Mouse (Mus musculus) heart, embryonic 16.5 days (tissue): Measurements from ENCODE around the gene Chil1. TPM values are rescaled to one million over a fixed set of nuclear protein-coding genes. Genes with fewer than 3 reads are reported as not detected.

ENCODE experiments used
- ATAC-seq: fragments of 200-750 bp; cut with Nextera tagmentation; replicated peaks from 2 replicates; pipeline ENCODE4 v1.8.0; 2017; ENCODE audit warnings: moderate number of reproducible peaks; ENCODE audit not compliant: insufficient read depth, low FRiP score; ENCODE audit errors: extremely low read depth
- H3K27ac ChIP-seq: fragments of 300-500 bp; sonication (generic); 2 replicates; pipeline ENCODE4 v1.5.1; 2014; ENCODE audit warnings: mild to moderate bottlenecking, low read length, control low read depth, moderate library complexity
- H3K27me3 ChIP-seq: fragments of 300-500 bp; sonication (generic); 2 replicates; pipeline ENCODE4 v1.6.1; 2014; ENCODE audit warnings: low read length, mixed read lengths; ENCODE audit not compliant: control insufficient read depth, insufficient read depth
- H3K36me3 ChIP-seq: fragments of 300-500 bp; sonication (generic); 2 replicates; pipeline ENCODE4 v1.6.1; 2014; ENCODE audit not compliant: control insufficient read depth, insufficient read depth
- H3K4me1 ChIP-seq: fragments of 300-500 bp; sonication (generic); 2 replicates; pipeline ENCODE4 v1.6.1; 2014; ENCODE audit warnings: low read length, mixed read lengths; ENCODE audit not compliant: control insufficient read depth, insufficient read depth
- H3K4me2 ChIP-seq: fragments of 300-500 bp; sonication (generic); 2 replicates; pipeline ENCODE4 v1.6.1; 2014; ENCODE audit warnings: low read depth, mild to moderate bottlenecking, control low read depth, low read length
- H3K4me3 ChIP-seq: fragments of 300-500 bp; sonication (generic); 2 replicates; pipeline ENCODE4 v1.5.1; 2014; ENCODE audit warnings: mild to moderate bottlenecking, control low read depth, low read length
- H3K9ac ChIP-seq: fragments of 300-500 bp; sonication (generic); 2 replicates; pipeline ENCODE4 v1.6.1; 2014; ENCODE audit warnings: low read length, control low read depth
- H3K9me3 ChIP-seq: fragments of 300-500 bp; sonication (generic); replicated peaks from 2 replicates; pipeline ENCODE4 v1.6.1; 2016; ENCODE audit warnings: low read length; ENCODE audit not compliant: control insufficient read depth
- WGBS: fragments of 180-500 bp; shearing (Covaris S2); extraction: QIAGEN DNeasy Blood & Tissue Kit; methylation state at CpG from one replicate; pipeline ENCODE4 v1.1.7; 2014; 5-methylcytosine and 5-hydroxymethylcytosine counted together
- polyA plus RNA-seq: library from polyadenylated mRNA; unstranded; fragments of >200 nt; fragmentation: Nextera tagmentation; extraction: Ambion mirVana; gene quantifications from 2 replicates; pipeline ENCODE4 v1.2.1, GENCODE M21; 2015

Gene Chil1
- polyA plus RNA-seq, 1 experiment from 2014 or later, result 1.2 TPM

GRCm38 (mm10) chr1:134167416-134168305 is 14.3 kb upstream of the Chil1 start:
- H3K9ac ChIP-seq, result no peak overlapping the region
- no peak overlapping the region for H3K27ac ChIP-seq
- peak; percentile 75; the same call in 1 of the 2 replicates for ATAC-seq
- H3K4me2 ChIP-seq, result peak overlapping the region; percentile 5; the same call in 1 of the 2 replicates
- no peaks in the 10 kb centered on the region for H3K9me3 ChIP-seq
- peaks cover 7% of the 10 kb centered on the region; the same call in 1 of the 2 replicates for H3K4me1 ChIP-seq
- 39% methylated on average over 14 of the region's 14 CpGs for WGBS
- no peak overlapping the region for H3K4me3 ChIP-seq
- H3K36me3 ChIP-seq, result no peaks in the 10 kb centered on the region
- H3K27me3 ChIP-seq, result no peaks in the 10 kb centered on the region

- Histone ChIP-seq H3K27ac (no peak overlapping the region), H3K4me2 (no peak overlapping the region), H3K27me3 (no peaks in the 10 kb centered on the region), H3K9me3 (no peaks in the 10 kb centered on the region), H3K4me1 (peaks cover 7% of the 10 kb centered on the region; the same call in 1 of the 2 replicates), H3K36me3 (no peaks in the 10 kb centered on the region), H3K4me3 (no peak overlapping the region), H3K9ac (no peak overlapping the region)
- WGBS, result 54% methylated on average over 3 of the region's 3 CpGs
- ATAC-seq, result no peak
Measured at GRCm38 (mm10) chr1:134168567-134168966, 13.4 kb upstream of the Chil1 start.

GRCm38 (mm10) chr1:134168985-134169697 is 12.8 kb upstream of the Chil1 start:
- 88% methylated on average over 8 of the region's 8 CpGs for WGBS
- H3K27ac ChIP-seq, result no peak overlapping the region
- no peak for ATAC-seq

GRCm38 (mm10) chr1:134173081-134173480 is 8.9 kb upstream of the Chil1 start:
- H3K27ac ChIP-seq, result no peak overlapping the region
- peaks cover 2% of the 10 kb centered on the region; the same call in 1 of the 2 replicates for H3K4me1 ChIP-seq
- H3K4me3 ChIP-seq, result no peak overlapping the region
- H3K36me3 ChIP-seq, result no peaks in the 10 kb centered on the region
- H3K27me3 ChIP-seq, result no peaks in the 10 kb centered on the region
- no peak overlapping the region for H3K9ac ChIP-seq
- no peaks in the 10 kb centered on the region for H3K9me3 ChIP-seq
- 64% methylated on average over 7 of the region's 7 CpGs for WGBS
- ATAC-seq, result no peak
- no peak overlapping the region for H3K4me2 ChIP-seq

More at GRCm38 (mm10) chr1:134168985-134169697, 12.8 kb upstream of the Chil1 start:
- Histone ChIP-seq H3K4me2 (no peak overlapping the region), H3K4me1 (peaks cover 7% of the 10 kb centered on the region; the same call in 1 of the 2 replicates), H3K27me3 (no peaks in the 10 kb centered on the region), H3K9me3 (no peaks in the 10 kb centered on the region), H3K9ac (no peak overlapping the region), H3K36me3 (no peaks in the 10 kb centered on the region), H3K4me3 (no peak overlapping the region)

- Histone ChIP-seq H3K27ac (no peak overlapping the region), H3K4me3 (no peak overlapping the region), H3K4me2 (no peak overlapping the region), H3K4me1 (no peaks in the 10 kb centered on the region), H3K27me3 (no peaks in the 10 kb centered on the region), H3K9ac (no peak overlapping the region), H3K36me3 (no peaks in the 10 kb centered on the region), H3K9me3 (no peaks in the 10 kb centered on the region)
- ATAC-seq, result no peak
- 88% methylated on average over 5 of the region's 5 CpGs for whole genome bisulfite sequencing
Measured at GRCm38 (mm10) chr1:134177976-134178375, 4.0 kb upstream of the Chil1 start.

- Histone ChIP-seq H3K4me3 (no peak overlapping the region), H3K9me3 (no peaks in the 10 kb centered on the region), H3K27ac (no peak overlapping the region), H3K27me3 (no peaks in the 10 kb centered on the region), H3K9ac (no peak overlapping the region), H3K4me2 (no peak overlapping the region), H3K4me1 (no peaks in the 10 kb centered on the region), H3K36me3 (no peaks in the 10 kb centered on the region)
- 76% methylated on average over 4 of the region's 4 CpGs for WGBS
- no peak for ATAC-seq
Measured at GRCm38 (mm10) chr1:134184089-134184488, 2.1 kb downstream of the Chil1 start.

- H3K4me3 ChIP-seq, result no peak overlapping the region
- H3K36me3 ChIP-seq, result no peaks in the 10 kb centered on the region
- no peaks in the 10 kb centered on the region for H3K9me3 ChIP-seq
- H3K9ac ChIP-seq, result no peak overlapping the region
- H3K27ac ChIP-seq, result no peak overlapping the region
- ATAC-seq, result no peak
- 78% methylated on average over 5 of the region's 5 CpGs for WGBS
- no peaks in the 10 kb centered on the region for H3K27me3 ChIP-seq
- H3K4me1 ChIP-seq, result 0 out of 2 replicates have a peak, but pooled peaks cover 3% of the 10 kb centered on the region
- no peak overlapping the region for H3K4me2 ChIP-seq
Measured at GRCm38 (mm10) chr1:134188217-134188616, 6.2 kb downstream of the Chil1 start.

- H3K36me3 ChIP-seq, result no peaks in the 10 kb centered on the region
- H3K27ac ChIP-seq, result no peak overlapping the region
- no peaks in the 10 kb centered on the region for H3K27me3 ChIP-seq
- peaks cover 6% of the 10 kb centered on the region; the same call in 1 of the 2 replicates for H3K4me1 ChIP-seq
- H3K9ac ChIP-seq, result no peak overlapping the region
- 26% methylated on average over 12 of the region's 12 CpGs for WGBS
- no peaks in the 10 kb centered on the region for H3K9me3 ChIP-seq
- no peak overlapping the region for H3K4me2 ChIP-seq
- no peak overlapping the region for H3K4me3 ChIP-seq
- no peak for ATAC-seq
Measured at GRCm38 (mm10) chr1:134188989-134189729, 7.2 kb downstream of the Chil1 start.
